Mouse (Mus musculus): ENCODE data around the gene Gm6356.
"Not testable (repeated sequence)": the region's sequence is repeated elsewhere in the genome, so short reads cannot be mapped to it uniquely, and the experiment has no call there.

Gene Gm6356

DNA sequence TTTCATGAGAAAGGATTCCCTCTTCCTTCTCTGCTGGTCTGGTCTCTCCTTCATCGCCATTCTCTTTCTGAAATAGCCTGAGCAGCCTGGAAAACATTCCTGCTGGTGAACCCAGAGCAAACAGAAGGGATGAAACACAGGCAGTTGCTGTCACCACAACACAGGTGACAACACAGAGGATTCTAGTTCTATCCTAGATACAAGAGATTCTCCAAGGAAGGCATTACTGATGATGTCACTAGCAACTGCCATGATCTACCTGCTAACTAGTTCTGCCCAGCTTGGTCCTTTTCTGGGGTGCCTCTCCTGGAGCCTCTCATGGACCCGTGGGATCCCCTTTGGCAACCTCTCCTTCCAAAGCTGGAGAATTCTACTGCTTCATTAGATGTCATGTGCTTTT is at the start of gene Gm6356:
Gm6356 (minus strand) TSS at position 101 of the 400 bp plus-strand sequence.
- CTCF ChIA-PET = not testable (repeated sequence)
